Mouse (Mus musculus): Measurements from ENCODE around the gene Ctsh.
"Not testable (repeated sequence)": the region's sequence is repeated elsewhere in the genome, so short reads cannot be mapped to it uniquely, and the experiment has no call there.

Ctsh gene

DNA sequence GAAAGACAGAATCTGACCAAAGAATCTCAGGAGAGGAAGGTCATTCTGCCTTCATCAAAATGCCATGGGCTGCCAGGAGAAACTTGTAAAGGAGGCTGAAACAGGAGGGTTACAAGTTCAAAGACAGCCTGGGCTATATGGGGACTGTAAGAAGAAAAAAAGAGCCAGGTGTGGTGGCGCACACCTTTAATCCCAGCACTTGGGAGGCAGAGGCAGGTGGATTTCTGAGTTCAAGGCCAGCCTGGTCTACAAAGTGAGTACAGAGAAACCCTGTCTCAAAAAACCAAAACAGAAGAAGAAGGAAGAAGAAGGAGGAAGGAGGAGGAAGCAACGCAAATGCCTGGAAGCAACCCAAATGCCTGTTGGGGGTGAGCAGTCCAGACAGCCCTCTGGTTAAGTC lies at the start of gene Ctsh:
Gene Ctsh (plus strand): TSS at position 301 of the 400 bp plus-strand sequence.
- DNase-seq (ENCODE audit: low spot score in 2 of 2) = no peak

DNA sequence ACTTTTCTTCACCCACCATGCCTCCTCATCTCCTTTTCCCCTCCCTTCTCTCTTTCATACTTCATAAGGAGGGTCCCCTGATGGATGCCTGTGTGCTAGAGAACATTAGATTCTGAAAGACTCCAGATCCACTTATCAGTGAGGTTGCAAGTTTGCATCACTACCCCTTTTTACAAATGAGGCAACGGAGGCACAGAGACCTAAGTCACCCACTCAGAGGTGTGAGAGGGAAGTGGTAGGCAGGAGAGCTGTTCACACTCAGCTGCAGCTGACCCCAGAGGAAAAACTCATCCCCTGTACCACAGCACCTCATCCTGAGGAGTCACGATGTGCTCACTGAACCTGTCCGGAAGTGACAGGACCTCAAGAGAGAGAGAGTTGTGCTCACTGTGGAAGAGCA lies 47.5 kb upstream of the Ctsh start:
- DNase-seq (ENCODE audit: low spot score in 2 of 2) = no peak

DNA sequence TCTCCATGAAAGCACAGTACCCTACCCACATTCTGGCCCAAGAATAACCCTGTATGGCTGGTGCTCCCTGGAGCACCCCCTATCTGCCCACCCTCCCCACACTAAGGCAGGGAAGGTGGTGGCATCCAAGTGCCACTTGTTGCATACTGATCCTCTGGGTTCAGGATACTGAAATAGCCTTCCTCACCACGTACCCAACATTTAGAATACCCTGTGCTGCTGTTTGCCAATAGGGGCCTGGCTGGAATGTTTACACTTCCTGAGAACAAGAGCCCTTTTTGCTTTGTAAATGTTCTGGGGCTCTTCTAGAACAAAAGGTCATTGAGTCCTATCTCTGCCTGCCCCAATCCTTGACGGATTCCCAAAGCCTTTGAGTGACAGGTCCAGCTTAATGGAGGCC lies 46.9 kb upstream of the Ctsh start:
- no peak for DNase-seq (ENCODE audit: low spot score in 2 of 2)

DNA sequence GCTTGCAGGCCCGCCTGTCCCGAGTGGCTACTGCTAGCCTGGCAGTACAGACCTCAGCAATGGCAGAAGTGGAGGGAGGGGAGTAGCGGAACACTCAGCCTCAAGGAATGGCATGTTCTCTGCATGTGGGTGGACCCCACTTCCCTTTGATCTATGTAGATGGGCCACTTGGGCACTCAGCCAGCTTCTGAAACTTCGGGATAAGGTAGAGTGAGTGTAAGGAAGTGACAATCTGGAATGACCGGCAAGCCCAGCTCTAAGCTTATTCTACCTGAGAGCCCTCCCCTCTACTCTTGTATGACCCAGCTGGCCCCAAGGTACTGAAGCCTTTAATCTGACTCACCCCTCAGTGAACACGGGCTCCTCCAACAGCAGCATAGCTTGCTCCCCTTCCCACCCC lies 45.8 kb upstream of the Ctsh start:
- no peak for DNase-seq (ENCODE audit: low spot score in 2 of 2)

DNA sequence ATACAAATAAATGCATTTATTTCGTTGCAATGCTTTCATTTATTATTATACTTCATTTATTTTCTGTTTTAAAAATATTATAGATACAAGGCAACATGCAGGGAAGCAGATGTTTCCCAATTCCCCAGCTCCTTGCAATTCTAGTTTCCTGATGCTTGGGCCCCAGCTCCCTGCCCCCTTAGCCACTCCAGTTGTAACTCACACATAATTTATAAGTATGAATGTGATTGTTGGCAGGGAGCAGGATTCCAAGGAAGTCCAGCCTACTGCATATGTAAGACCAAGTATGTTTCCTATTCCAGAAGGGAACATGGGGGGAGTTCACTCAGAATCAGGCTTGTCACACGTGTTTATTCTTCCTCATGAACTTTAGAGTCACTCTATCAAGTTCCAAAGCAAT lies 42.1 kb upstream of the Ctsh start:
- no peak for DNase-seq (ENCODE audit: low spot score in 2 of 2)

DNA sequence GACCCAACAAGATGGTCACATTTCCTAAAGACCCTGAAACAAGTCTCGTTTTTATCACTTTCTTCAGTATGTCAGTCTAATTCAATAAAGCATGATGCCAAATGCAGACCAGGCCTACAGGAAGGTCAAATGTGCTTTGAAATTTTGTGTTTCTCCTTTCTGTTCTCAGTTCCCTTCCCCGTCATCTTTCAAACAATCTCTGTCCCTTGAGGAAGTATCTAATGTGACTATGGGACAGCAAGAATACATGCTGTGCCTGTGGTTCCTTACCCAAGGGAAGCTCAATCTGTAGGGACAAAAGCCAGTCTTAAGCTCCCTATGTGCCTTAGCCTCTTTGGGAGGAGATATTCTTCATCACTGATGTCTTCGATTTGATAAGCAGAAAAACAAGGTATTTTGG lies 39.3 kb upstream of the Ctsh start:
- no peak for DNase-seq (ENCODE audit: low spot score in 2 of 2)

DNA sequence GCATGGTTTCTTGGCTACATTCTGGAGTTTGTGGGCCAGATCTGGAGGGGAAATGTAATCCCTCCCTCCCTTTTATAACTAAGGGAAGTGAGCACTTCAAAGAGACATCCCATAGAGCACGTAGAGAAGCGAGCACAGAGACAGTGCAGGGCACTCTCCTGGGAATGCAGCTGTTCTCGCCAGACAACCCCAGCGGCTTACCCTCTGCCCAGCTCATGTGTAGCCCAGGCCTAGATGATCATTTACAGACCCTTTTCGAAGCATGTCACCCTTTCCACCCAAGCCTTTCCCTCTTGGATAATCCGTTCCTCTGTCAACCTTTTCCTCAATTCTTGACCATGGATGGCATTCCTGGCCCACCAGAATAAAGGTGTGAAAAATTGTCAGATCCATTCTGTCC lies 37.7 kb upstream of the Ctsh start:
- no peak for DNase-seq (ENCODE audit: low spot score in 2 of 2)

DNA sequence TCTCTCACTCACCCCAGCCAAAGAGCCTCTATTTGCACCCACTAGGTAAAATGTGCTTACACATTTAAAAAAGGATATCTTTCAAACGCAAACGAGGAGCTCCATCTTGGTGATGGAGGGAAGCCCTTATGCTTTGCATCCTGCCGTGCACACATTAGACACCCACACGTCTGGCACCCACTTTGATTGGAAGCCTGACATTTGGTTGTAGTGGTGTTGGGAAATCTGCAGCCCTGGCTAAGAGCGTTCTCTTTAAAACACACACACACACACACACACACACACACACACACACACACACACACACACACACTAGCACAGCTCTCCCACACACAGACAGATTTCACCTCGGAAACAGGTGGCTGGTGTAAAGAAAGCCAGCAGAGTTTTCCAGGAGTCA lies 33.1 kb upstream of the Ctsh start:
- peak in 1 of 2 experiments; percentile 53 for DNase-seq (ENCODE audit: low spot score in 2 of 2)

DNA sequence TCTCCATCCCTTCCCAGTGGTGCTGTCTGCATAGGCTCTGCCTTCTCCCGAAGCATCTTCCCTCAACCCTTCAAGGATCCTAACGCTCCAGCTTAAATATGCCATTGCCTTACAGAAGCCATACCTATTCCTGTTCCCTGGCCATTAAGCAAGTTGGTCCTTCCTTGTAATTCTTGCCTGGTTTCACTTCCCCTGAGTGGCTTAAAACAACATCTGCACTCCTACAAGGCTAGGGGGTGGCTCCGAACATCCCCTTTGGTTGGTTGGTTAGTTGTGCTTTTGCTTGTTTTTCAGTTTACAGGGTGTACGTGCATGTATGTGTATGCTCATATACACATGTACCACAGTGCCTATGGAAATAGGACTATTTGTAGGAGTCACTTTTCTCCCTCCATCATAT lies 32.5 kb upstream of the Ctsh start:
- DNase-seq (ENCODE audit: low spot score in 2 of 2) = no peak

DNA sequence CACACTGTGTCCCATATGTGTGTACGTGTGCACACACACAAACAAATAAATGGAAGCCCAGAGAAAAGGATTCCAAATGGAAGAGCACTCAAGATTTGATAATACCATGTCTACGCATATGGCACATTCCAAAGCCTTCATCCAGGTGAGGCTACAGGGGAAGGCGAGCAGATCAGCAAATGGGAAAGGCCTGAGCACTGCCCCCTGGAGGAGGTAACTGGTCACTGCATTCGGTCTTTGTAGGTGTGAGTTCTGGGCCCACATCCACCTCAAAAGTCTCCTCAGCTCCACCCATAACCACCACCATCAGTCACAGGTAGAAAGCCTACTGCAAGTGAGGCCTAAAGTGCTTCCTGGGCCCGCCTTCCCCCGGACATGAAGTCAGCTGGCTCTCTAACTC lies 26.2 kb upstream of the Ctsh start:
- DNase-seq (ENCODE audit: low spot score in 2 of 2) = no peak

DNA sequence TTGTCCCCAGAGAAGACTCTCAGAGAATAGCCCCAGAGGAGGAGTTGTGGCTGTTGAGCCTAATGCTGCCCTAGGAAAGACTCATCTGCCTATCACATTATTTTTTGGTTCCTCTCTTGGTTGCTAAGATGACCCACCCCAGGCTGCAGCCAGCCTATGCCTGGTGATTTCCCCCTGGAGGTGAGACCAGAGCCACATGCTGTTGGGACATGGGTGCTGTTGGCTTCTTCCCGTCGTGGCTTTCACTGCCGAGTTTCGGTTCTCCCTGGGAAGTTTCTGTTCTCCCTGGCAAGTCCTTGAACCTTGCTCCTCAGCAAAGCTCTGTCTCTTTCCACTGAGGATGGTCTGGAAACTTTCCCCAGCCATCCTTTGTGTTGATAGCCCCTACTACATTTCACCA lies 20.0 kb upstream of the Ctsh start:
- no peak for DNase-seq (ENCODE audit: low spot score in 2 of 2)

DNA sequence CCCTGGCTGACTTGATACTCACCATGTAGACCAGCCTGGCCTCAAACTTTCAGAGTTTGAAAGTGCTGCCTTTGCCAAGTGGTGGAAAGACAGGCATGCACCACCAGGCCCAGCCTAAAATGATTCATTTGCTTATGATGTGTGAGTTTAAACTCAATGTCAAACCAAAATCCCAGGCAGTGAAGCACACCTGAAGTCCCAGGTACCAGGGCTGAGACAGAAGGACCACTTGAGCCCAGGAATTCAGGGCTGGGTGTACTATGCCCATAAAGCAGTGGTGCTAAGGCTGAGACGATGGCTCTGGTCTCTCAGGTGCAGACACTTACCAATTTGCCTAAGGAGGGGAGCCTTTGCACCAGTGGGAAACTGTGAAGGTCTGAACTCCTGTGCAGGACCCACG lies 18.8 kb upstream of the Ctsh start:
- no peak for DNase-seq (ENCODE audit: low spot score in 2 of 2)

DNA sequence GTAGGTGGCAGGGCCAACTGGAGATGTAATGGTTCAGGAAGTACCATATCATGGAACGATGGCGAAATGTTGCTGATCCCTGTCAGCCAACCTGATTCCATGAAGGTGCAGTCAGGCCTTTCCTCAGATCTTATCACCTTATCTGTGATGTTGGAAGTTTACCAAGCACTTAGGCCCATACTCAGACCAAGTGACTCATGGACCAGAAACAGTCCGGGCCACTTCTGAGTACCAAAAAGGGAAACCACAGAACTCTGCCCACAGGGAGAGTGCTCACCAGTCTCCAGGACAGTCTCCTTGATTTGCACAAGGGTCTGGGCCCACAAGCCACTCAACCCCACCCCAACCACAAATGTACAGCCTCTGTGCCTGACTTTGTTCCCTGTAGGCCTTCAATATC lies 18.2 kb upstream of the Ctsh start:
- DNase-seq (ENCODE audit: low spot score in 2 of 2) = no peak

DNA sequence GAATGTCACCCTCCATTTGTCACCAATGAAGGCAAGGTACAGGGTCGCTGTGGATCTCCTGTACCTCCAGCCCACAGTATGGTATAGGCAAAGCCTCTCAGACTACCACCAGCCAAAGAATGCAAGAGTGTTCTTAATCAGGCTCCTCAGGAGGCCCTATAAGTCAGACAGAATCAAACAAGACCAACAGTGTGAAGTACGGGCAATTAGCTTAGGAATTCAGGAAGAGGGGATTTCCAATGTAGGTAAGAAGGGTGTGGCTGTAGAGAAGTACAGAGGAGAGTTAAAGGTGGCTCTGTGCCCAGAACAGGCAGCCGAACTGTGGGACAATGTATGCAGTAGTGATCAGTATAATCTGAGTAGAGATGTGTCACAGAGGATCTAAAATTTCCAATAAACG lies 17.6 kb upstream of the Ctsh start:
- DNase-seq (ENCODE audit: low spot score in 2 of 2) = no peak

DNA sequence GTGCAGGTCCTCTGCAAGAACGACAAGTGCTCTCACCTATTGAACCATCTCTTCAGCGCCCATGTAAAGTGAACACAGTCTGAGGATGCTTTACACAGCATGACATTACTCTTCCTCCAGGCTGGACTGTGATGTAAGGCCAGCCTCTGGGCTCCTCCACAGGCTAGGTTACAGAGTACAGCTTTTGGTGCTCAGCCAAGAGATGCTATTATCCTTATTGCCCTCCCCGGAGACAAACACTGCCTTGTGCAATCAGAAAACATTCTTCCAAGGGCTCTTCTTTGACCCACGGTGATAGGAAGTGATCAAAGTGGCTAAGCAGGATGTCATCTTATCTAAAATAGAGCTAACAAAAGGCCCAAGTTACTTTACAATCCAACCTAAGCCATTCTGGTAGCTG lies 15.4 kb upstream of the Ctsh start:
- DNase-seq (ENCODE audit: low spot score in 2 of 2) = no peak

DNA sequence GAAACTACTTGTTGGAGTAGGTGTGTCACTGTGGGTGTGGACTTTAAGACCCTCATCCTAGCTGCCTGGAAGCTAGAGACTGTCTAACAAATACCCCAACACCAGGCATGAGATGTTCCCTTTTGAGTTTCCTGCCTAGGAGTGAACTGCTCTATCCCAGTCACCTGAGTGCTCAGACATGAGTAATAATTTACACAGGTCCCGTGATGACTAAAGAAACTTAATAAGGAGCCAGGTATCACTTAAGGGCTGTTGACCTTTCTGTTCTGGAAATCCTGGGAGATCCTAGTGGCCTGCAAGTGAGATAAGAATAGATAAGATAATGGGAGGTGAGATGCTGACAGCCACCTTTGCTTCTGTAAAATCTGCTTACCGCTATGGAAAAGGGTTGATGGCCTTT lies 13.0 kb upstream of the Ctsh start:
- no peak for DNase-seq (ENCODE audit: low spot score in 2 of 2)

DNA sequence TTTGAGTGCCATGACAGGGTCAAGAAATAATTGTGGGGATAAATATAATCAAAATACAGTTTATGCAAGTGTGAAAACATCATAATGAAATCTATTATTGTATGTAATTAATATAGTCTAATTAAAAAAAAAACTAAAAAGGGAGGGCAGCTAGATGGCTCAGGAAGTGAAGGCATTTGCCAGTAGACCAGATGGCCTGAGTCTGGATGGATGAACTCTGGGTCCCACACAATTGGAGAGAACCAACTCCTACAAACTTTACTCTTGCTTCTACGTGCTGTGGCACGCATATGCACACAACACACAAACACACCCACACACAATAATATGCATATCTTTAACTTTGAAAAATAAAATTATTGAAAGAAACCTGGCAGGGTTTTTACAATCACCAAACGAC lies 12.4 kb upstream of the Ctsh start:
- DNase-seq (ENCODE audit: low spot score in 2 of 2) = no peak

DNA sequence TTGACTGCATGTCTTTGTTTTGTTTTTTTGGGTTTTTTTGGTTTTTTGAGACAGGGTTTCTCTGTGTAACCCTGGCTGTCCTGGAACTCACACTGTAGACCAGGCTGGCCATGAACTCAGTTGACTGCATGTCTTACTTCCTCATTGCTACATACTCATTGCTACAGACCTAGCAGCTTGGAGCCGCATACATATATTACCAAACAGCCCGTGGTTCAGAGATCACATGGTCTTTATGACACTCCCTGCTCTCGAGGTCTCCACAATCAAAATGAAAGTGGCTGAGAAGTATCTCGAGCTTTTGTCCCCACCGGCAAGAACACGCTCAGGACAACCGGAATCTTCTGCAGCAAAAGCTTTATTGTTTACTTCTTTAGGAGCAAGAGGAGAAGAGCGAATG lies 11.0 kb upstream of the Ctsh start:
- not testable (repeated sequence) for DNase-seq (ENCODE audit: low spot score in 2 of 2)

DNA sequence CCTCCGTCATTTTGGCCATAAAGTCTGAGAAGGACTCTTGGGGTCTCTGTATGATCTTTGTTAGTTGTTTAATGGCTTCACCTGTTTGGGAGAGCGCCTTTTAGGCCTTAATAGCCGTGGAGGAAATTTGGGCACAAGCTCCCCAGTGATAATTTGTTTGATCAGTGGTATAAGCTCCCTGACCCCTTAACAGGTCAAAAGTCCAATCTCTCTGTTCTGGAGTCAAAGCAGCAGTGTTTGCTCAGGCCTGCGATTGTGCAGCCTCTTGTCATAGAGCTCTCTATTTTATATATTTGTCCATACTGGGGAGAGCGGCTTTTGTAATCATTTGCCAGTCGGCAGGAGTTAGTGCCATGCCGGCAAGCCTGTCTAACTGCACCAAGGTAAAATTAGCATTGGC lies 8.8 kb upstream of the Ctsh start:
- no peak for DNase-seq (ENCODE audit: low spot score in 2 of 2)

DNA sequence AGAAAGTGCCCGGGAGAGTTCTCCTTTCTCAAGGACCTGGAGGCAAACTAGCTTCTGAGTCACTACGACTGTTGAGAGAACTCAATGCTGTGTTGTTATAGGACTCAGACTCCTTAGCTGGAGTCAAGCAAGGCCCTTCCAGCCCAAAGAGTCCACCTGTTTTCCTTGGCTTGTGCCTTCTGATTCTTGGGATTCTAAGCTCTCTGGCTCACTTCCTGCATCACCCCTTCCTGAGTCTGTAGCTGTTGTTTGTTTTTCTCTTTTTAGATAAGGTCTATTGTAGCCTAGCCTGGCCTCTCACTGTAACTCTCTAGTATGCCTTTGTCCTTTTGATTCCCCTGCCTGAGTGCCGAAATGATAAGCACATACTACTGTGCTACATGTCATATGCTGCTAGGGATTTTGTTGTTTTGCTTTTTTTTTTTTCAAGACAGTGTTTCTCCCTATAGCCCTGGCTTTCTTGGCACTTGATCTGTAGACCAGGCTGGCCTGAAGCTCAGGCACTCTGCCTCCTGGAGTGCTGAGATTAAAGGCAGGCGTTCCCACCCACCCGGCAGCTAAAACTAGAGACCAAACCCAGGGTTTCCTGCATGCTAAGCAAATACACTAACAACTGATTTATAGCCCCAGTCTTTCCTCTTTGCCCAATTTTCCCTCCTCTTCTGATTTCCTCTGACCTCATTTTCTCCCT lies 5.9 kb upstream of the Ctsh start:
- no peak for DNase-seq (ENCODE audit: low spot score in 2 of 2)

DNA sequence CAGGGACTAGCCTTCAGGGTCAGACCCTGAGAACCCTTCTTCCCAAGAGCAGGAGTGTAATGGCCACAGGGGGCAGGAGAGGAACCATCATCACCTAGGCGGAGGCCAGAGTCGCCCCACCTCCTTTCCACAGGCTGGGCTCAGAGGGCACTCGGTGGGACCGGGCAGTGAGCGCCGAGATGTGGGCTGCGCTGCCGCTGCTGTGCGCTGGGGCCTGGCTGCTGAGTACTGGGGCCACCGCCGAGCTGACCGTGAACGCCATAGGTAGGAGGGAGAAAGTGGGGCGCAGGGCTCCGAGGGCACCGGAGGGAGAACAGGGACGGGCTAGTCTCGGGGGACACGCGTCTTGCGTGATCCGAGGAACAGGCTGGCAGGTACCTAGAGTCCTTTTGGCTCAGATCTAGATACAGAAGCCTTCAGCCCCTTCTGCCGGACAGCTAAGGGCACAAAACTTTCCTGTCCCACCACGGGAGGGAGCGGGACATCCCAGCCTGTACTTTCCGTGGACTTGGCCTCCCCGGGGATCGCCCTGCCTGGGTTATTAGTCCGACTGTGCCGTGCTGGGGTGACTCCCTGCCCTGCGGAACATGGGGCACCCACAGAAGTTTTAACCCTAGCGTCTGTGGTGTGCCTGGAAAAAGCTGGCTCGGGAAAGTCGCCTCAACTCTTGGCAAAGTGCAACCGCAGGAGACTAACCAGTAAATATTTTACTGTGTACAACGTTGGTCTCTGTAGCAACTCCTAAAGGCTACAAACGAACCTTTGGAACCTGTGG lies 606 bp downstream of the Ctsh start:
- DNase-seq (ENCODE audit: low spot score in 2 of 2) = peak in 1 of 2 experiments; percentile 30

DNA sequence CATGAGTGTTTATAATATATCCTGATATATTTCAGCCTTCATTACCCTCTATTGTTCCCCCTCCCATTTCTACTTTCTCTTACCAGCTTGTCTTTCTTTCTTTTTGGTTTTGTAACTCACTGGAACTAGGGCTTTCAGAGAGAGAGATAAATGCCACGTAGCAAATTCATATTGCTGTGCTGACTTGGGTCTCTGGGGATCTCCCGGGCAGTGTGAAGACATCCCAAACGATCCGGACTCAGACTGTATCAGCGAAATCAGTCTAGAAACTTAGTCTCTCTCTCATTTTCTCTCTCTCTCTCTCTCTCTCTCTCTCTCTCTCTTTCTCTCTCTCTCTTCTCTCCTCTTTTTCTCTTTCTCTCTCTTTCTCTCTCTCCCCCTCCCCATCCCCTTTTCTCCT lies 1.5 kb downstream of the Ctsh start:
- DNase-seq (ENCODE audit: low spot score in 2 of 2) = no peak

DNA sequence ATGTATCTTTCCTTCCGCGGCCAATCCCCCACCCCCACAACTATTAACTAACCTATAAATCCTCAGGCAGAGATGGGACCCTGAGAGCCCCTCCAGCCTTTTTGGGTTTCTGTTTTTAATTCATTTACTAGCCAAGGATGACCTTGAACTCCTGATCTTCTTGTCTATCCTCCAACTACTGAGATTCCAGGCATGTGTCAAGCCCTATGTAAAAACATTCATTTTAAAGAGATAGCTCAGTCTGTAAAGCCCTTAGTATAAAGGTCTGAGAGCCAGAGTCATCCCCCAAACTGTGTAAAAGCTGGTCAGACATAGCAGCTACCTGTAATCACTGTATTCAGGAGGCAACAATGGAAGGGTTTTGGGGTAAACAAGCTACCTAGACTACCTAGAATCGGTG lies 2.0 kb downstream of the Ctsh start:
- DNase-seq (ENCODE audit: low spot score in 2 of 2) = no peak

DNA sequence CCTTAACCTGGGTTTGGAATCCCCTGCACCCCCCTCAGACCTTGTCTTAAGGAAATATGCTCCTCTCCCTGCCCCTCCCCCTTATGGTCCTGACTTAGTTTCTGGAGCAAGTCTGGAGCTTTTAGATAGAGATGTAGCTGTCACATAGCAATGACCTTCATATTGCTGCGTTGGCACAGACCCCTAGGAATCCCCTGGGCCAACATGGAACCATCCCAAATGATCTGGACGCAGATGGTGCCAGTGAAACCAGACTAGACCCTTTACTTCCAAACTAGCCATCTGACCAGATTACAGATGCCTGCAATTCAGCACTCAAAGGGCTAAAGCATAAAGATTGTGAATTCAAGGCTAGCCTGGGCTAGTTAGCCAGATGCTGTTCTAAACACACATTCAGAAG lies 2.8 kb downstream of the Ctsh start:
- DNase-seq (ENCODE audit: low spot score in 2 of 2) = no peak

Measured in frontal cortex, postnatal 10 days (tissue).